In genomic region chr9:58440100-58440499, GRCm38 (mm10) we compare ENCODE assay signal across 9 mouse cellular contexts. TPM values are rescaled to one million over a fixed set of nuclear protein-coding genes. Genes with fewer than 3 reads are reported as not detected.
DNase-seq lines count a peak whose midpoint lies in the region; ATAC-seq and TF ChIP-seq lines count a peak whose summit lies in the region.
"Had no signal": no experiment of that assay in that cellular context is flagged by ENCODE, and none has a peak within 500 bp of the region (broad histone marks: within the 10 kb centered on the region; RNA-seq: fewer than 3 reads in every experiment).

No protein-coding gene starts in this region.

- TF ChIP-seq CTCF in lung, postnatal 0 days (IDR thresholded peaks at IDR 0.05): no peak

- WGBS in kidney, embryonic 14.5 days: 76% methylated on average over 6 of the region's 6 CpGs
- 75% methylated on average over 6 of the region's 6 CpGs for WGBS in lung, postnatal 0 days

- TF ChIP-seq EP300 in lung, postnatal 0 days (IDR thresholded peaks at IDR 0.05): no peak

- no peak overlapping the region for H3K27ac ChIP-seq in kidney, embryonic 14.5 days (ENCODE audit: low read depth, low read length)
- no peak overlapping the region for H3K27ac ChIP-seq in lung, postnatal 0 days (ENCODE audit: low read length)
- H3K27ac ChIP-seq: limb, embryonic 13.5 days had no signal

- 0 out of 2 replicates have a peak, but pooled peaks cover 4% of the 10 kb centered on the region for H3K4me1 ChIP-seq in kidney, embryonic 14.5 days (ENCODE audit: control insufficient read depth, insufficient read depth, low read length)
- H3K4me1 ChIP-seq in lung, postnatal 0 days (ENCODE audit: insufficient read depth, low read depth, low read length): no peaks in the 10 kb centered on the region

- no peaks in the 10 kb centered on the region for H3K27me3 ChIP-seq in kidney, embryonic 14.5 days (ENCODE audit: control insufficient read depth, insufficient read depth, low read length)
- no peaks in the 10 kb centered on the region for H3K27me3 ChIP-seq in lung, postnatal 0 days (replicated peaks; ENCODE audit: insufficient read depth, low read length)
- H3K27me3 ChIP-seq: limb, embryonic 13.5 days had no signal

- no peak for ATAC-seq in kidney, embryonic 14.5 days (ENCODE audit: low FRiP score, low TSS enrichment)
- ATAC-seq in lung, postnatal 0 days: no peak

- no peak overlapping the region for H3K9ac ChIP-seq in kidney, embryonic 14.5 days (ENCODE audit: low read depth, low read length)
- no peak overlapping the region for H3K9ac ChIP-seq in lung, postnatal 0 days (replicated peaks; ENCODE audit: low read depth)
- H3K9ac ChIP-seq: limb, embryonic 13.5 days had no signal

- no peaks in the 10 kb centered on the region for H3K36me3 ChIP-seq in kidney, embryonic 14.5 days (ENCODE audit: control insufficient read depth, insufficient read depth, low read length)
- H3K36me3 ChIP-seq in lung, postnatal 0 days (ENCODE audit: insufficient read depth, low read length): no peaks in the 10 kb centered on the region
- H3K36me3 ChIP-seq: limb, embryonic 13.5 days had no signal

- no peak overlapping the region for H3K4me2 ChIP-seq in kidney, embryonic 14.5 days (replicated peaks; ENCODE audit: low read depth, low read length)
- no peak overlapping the region for H3K4me2 ChIP-seq in lung, postnatal 0 days (replicated peaks; ENCODE audit: low read depth, low read length)
- H3K4me2 ChIP-seq: limb, embryonic 13.5 days had no signal

- H3K4me3 ChIP-seq in kidney, embryonic 14.5 days (ENCODE audit: low read length): no peak overlapping the region
- no peak overlapping the region for H3K4me3 ChIP-seq in lung, postnatal 0 days (ENCODE audit: low read depth, low read length)
- H3K4me3 ChIP-seq: limb, embryonic 13.5 days had no signal

- intact Hi-C loops in heart, postnatal 10 days (cut with DNase I): no loop called here

- H3K9me3 ChIP-seq in kidney, embryonic 14.5 days (ENCODE audit: control insufficient read depth, low read length): no peaks in the 10 kb centered on the region
- no peaks in the 10 kb centered on the region for H3K9me3 ChIP-seq in lung, postnatal 0 days (ENCODE audit: low read length)
- H3K9me3 ChIP-seq: limb, embryonic 13.5 days had no signal

- peak; percentile 48 to 89 for DNase-seq in adrenal gland, adult (ENCODE audit: inconsistent age in 2 of 2, low spot score in 1 of 2)
- DNase-seq in adrenal gland, postnatal 4 days (ENCODE audit: low spot score in 2 of 2): no peak
- DNase-seq in right cerebral cortex, postnatal 36 days (ENCODE audit: low spot score in 2 of 2): peak; percentile 24 to 40
- no peak for DNase-seq in right cerebral cortex, postnatal 4 days
- peak; percentile 49 for DNase-seq in heart, postnatal 10 days
- no peak for DNase-seq in urinary bladder, postnatal 25 days (ENCODE audit: low spot score)
- no peak for DNase-seq in lung, postnatal 0 days (ENCODE audit: low spot score)

RNA-seq across cellular contexts. Expression of gene Insyn1, which starts 48.3 kb away (rescaled TPM):
- total RNA-seq in adrenal gland, postnatal 4 days (2021): 10 to 100 TPM; 13.1 to 14.5 TPM
- 10 to 100 TPM; 11.0 to 11.4 TPM for total RNA-seq in heart, postnatal 10 days (2021)
- polyA plus RNA-seq in kidney, embryonic 14.5 days (2014; fragmentation: Nextera tagmentation; extraction: Ambion mirVana): 3.0 and 4.0 TPM in 2 replicates
- polyA plus RNA-seq in lung, postnatal 0 days (2015; fragmentation: Nextera tagmentation; extraction: Ambion mirVana): 1.0 and 1.2 TPM in 2 replicates

Comparison
In these comparisons a context has a peak if more than half of its experiments do, and no peak if none do; other contexts are left out.
1. DNase-seq: peak in adrenal gland, adult (2 of 2), right cerebral cortex, postnatal 36 days (2 of 2) and heart, postnatal 10 days (2 of 2); none in adrenal gland, postnatal 4 days (0 of 2), right cerebral cortex, postnatal 4 days (single experiment), urinary bladder, postnatal 25 days (single experiment) and lung, postnatal 0 days (single experiment).